Comparison of ENCODE assay signal across 8 mouse cellular contexts in the genomic region with DNA sequence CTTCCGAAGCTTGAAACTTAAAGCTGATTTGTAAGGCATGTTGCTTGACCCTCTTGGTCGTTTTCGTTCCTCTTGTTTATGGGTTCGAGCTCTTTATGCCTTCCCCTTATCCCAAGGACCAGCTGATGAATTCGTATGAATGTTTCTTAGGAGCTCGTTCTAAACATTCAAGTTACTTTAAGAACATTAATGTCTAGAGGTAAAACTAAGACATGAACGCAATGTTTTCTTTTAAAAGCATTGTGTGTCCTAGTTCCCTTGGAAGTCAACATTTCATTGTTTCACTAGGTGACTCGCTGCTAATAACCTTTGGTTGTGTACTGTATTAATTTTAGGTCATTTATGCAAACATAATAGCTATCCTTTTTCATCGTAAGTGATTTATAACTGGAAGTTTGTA. TPM values are rescaled to one million over a fixed set of nuclear protein-coding genes. Genes with fewer than 3 reads are reported as not detected.
DNase-seq lines count a peak whose midpoint lies in the region; ATAC-seq and TF ChIP-seq lines count a peak whose summit lies in the region.

No protein-coding gene starts in this region.

- H3K4me2 ChIP-seq in heart, postnatal 0 days (ENCODE audit: low read depth, low read length), result peak overlapping the region; percentile 69
- peak overlapping the region; percentile 89 for H3K4me2 ChIP-seq in liver, postnatal 0 days (ENCODE audit: low read depth, low read length)

- no peaks in the 10 kb centered on the region; the same call in 1 of the 2 replicates for H3K4me1 ChIP-seq in heart, adult 2 months (ENCODE audit: control insufficient read depth, insufficient read depth, low read length)
- H3K4me1 ChIP-seq in heart, postnatal 0 days (ENCODE audit: control insufficient read depth, insufficient read depth), result no peaks in the 10 kb centered on the region; the same call in 1 of the 2 replicates
- H3K4me1 ChIP-seq in liver, postnatal 0 days (ENCODE audit: insufficient read depth), result peaks cover 11% of the 10 kb centered on the region

- H3K27me3 ChIP-seq in heart, adult 2 months (ENCODE audit: control insufficient read depth, insufficient read depth, low read length), result no peaks in the 10 kb centered on the region
- no peaks in the 10 kb centered on the region for H3K27me3 ChIP-seq in heart, postnatal 0 days (ENCODE audit: control insufficient read depth, insufficient read depth, low read length)
- no peaks in the 10 kb centered on the region for H3K27me3 ChIP-seq in liver, postnatal 0 days (ENCODE audit: insufficient read depth, low read length)

- H3K27ac ChIP-seq in heart, adult 2 months, result no peak overlapping the region; the same call in 1 of the 2 replicates
- peak overlapping the region; percentile 90; the same call in 1 of the 2 replicates for H3K27ac ChIP-seq in heart, postnatal 0 days (ENCODE audit: low read depth)
- H3K27ac ChIP-seq in liver, postnatal 0 days (ENCODE audit: low read depth), result no peak overlapping the region

- no peak for TF ChIP-seq EP300 in heart, adult 2 months (IDR thresholded peaks at IDR 0.05; ENCODE audit: insufficient read depth, low read depth, low read length)
- no peak for TF ChIP-seq EP300 in heart, postnatal 0 days (IDR thresholded peaks at IDR 0.05; ENCODE audit: low read depth)
- TF ChIP-seq EP300 in liver, postnatal 0 days (IDR thresholded peaks at IDR 0.05; ENCODE audit: low read depth), result no peak

- no peaks in the 10 kb centered on the region for H3K36me3 ChIP-seq in heart, adult 2 months (ENCODE audit: control insufficient read depth, insufficient read depth, low read length)
- H3K36me3 ChIP-seq in heart, postnatal 0 days (replicated peaks; ENCODE audit: control insufficient read depth, insufficient read depth, low read length), result no peaks in the 10 kb centered on the region
- H3K36me3 ChIP-seq in liver, postnatal 0 days (replicated peaks; ENCODE audit: insufficient read depth, low read length), result no peaks in the 10 kb centered on the region

- no peaks in the 10 kb centered on the region for H3K79me2 ChIP-seq in heart, adult 2 months (replicated peaks; ENCODE audit: control insufficient read depth, insufficient read depth, low read length)

- no peak for DNase-seq in heart, adult 2 months
- DNase-seq in heart, postnatal 4 days, result no peak
- DNase-seq in ES-CJ7 (ENCODE audit: low read depth, low spot score) (peak; percentile 12), adipocyte (ENCODE audit: low spot score) (no peak)
- no peak for DNase-seq in heart, postnatal 0 days (ENCODE audit: low spot score)
- DNase-seq in liver, postnatal 0 days, result no peak
- DNase-seq in adrenal gland, postnatal 4 days (ENCODE audit: low spot score in 2 of 2), result no peak
- DNase-seq in ovary, postnatal 36 days (ENCODE audit: low spot score), result no peak

- H3K9me3 ChIP-seq in heart, postnatal 0 days (replicated peaks; ENCODE audit: control insufficient read depth, low read length), result no peaks in the 10 kb centered on the region
- H3K9me3 ChIP-seq in liver, postnatal 0 days (ENCODE audit: low read length), result no peaks in the 10 kb centered on the region

- intact Hi-C loops in heart, adult 2 months (cut with DNase I), result no loop called here

- 85% methylated on average over 9 of the region's 9 CpGs for WGBS in heart, adult 2 months
- WGBS in heart, postnatal 0 days, result 84% methylated on average over 9 of the region's 9 CpGs
- 81% methylated on average over 9 of the region's 9 CpGs for WGBS in liver, postnatal 0 days (ENCODE audit: insufficient replicate concordance)

- H3K9ac ChIP-seq in heart, adult 2 months (ENCODE audit: low read depth, low read length), result no peak overlapping the region
- H3K9ac ChIP-seq in heart, postnatal 0 days (replicated peaks; ENCODE audit: low read depth, low read length), result 0 out of 2 replicates have a peak overlapping the region, but pooled peaks have one; percentile 83
- no peak overlapping the region for H3K9ac ChIP-seq in liver, postnatal 0 days (replicated peaks)

- peak overlapping the region; percentile 73 for H3K4me3 ChIP-seq in heart, adult 2 months
- peak overlapping the region; percentile 92 for H3K4me3 ChIP-seq in heart, postnatal 0 days (ENCODE audit: low read depth, low read length)
- H3K4me3 ChIP-seq in liver, postnatal 0 days (ENCODE audit: low read depth, low read length), result peak overlapping the region; percentile 67

- TF ChIP-seq CTCF in heart, adult 2 months (IDR thresholded peaks at IDR 0.05), result no peak
- no peak for TF ChIP-seq CTCF in heart, postnatal 0 days (IDR thresholded peaks at IDR 0.05; ENCODE audit: low read depth)
- TF ChIP-seq CTCF in liver, postnatal 0 days (IDR thresholded peaks at IDR 0.05; ENCODE audit: low read depth), result no peak

- TF ChIP-seq POLR2A in heart, adult 2 months (IDR thresholded peaks at IDR 0.05; ENCODE audit: insufficient read depth, low read depth, low read length), result no peak

- no peak for ATAC-seq in heart, postnatal 0 days (ENCODE audit: insufficient read depth, low read depth)
- ATAC-seq in liver, postnatal 0 days, result no peak

RNA-seq across cellular contexts. Expression of gene Rmdn2, which starts 4.2 kb away (rescaled TPM):
- 10 to 100 TPM in 1 of 2 experiments, 1 to 10 TPM in 1; 9.5 to 12.5 TPM for total RNA-seq in heart, adult 2 months (2021)
- 3.5 and 6.9 TPM in 2 replicates for polyA plus RNA-seq in heart, adult 2 months (2012; rRNA removed)
- total RNA-seq in heart, postnatal 4 days (2021), result 10 to 100 TPM in 1 of 2 experiments, 1 to 10 TPM in 1; 8.0 to 11.5 TPM
- total RNA-seq in heart, postnatal 0 days (2014; rRNA removed; ENCODE audit: low replicate concordance), result 3.0 and 4.9 TPM in 2 replicates
- polyA plus RNA-seq in heart, postnatal 0 days (2015; fragmentation: Nextera tagmentation; extraction: Ambion mirVana), result 11.4 and 12.0 TPM in 2 replicates
- 11.2 TPM in 2 replicates for polyA plus RNA-seq in liver, postnatal 0 days (2015; fragmentation: Nextera tagmentation; extraction: Ambion mirVana)
- total RNA-seq in adrenal gland, postnatal 4 days (2021), result 100 to 1,000 TPM; 276 to 287 TPM

Comparison
In these comparisons a context has a peak if more than half of its experiments do, and no peak if none do; other contexts are left out.
1. RNA of gene Rmdn2, which starts 4.2 kb away (total RNA-seq): 276 to 287 TPM in adrenal gland, postnatal 4 days; 9.5 to 12.5 TPM in heart, adult 2 months, 8.0 to 11.5 TPM in heart, postnatal 4 days and 3.0 to 4.9 TPM in heart, postnatal 0 days; every median in the first group is over 10 times any median in the second.
2. Peak in every context shown above with its lines, with median percentiles within 50 percentile points of each other: H3K4me3 ChIP-seq.